Mouse (Mus musculus) CH12.LX (cell line): Measurements from ENCODE around the gene Tgfbr3. TPM values are rescaled to one million over a fixed set of nuclear protein-coding genes. Genes with fewer than 3 reads are reported as not detected.
A peak's percentile ranks its signal among the peaks of the same experiment; 100 is the strongest.
"Not testable (repeated sequence)": the region's sequence is repeated elsewhere in the genome, so short reads cannot be mapped to it uniquely, and the experiment has no call there.

Source experiments
- DNase-seq: peaks from one replicate; pipeline ENCODE4 v3.0.0-alpha.2; 2013; ENCODE audit errors: extremely low read depth
- H3K27ac ChIP-seq: 2 replicates; pipeline ENCODE4 v1.5.1; 2012; ENCODE audit warnings: low read depth, mild to moderate bottlenecking, control low read depth, moderate library complexity; ENCODE audit not compliant: insufficient read depth
- H3K27me3 ChIP-seq: replicated peaks from 2 replicates; pipeline ENCODE3; 2012; ENCODE audit warnings: inconsistent platforms
- H3K36me3 ChIP-seq, 2 experiments: replicated peaks in 1 of 2; 2 replicates each; pipeline versions ENCODE3 to v1.6.1; 2012; ENCODE audit warnings: inconsistent platforms in 1 of 2, low read length in 1 of 2, mild to moderate bottlenecking in 1 of 2, mixed read lengths in 1 of 2, moderate library complexity in 1 of 2; ENCODE audit not compliant: control insufficient read depth in 1 of 2, insufficient read depth in 1 of 2
- H3K4me1 ChIP-seq, 2 experiments: 2 replicates each; pipeline ENCODE4 v1.6.1; 2012; ENCODE audit warnings: inconsistent platforms in 1 of 2, moderate library complexity in 1 of 2; ENCODE audit not compliant: insufficient read depth in 2 of 2, control insufficient read depth in 1 of 2
- H3K4me2 ChIP-seq: 2 replicates; pipeline ENCODE4 v1.6.1; 2012; ENCODE audit warnings: low read depth, mild to moderate bottlenecking, control low read depth; ENCODE audit not compliant: poor library complexity, insufficient read depth, severe bottlenecking
- H3K4me3 ChIP-seq, 3 experiments: fragments of 150-350 bp in 1 of 3; sonication (generic) in 1 of 3; replicated peaks in 1 of 3; 2 replicates each; pipeline versions ENCODE3 to v1.5.1; 2011 to 2012; ENCODE audit warnings: low read depth in 2 of 3, low read length in 2 of 3, mild to moderate bottlenecking in 2 of 3, moderate library complexity in 2 of 3, control low read depth in 1 of 3, improper control_type of control experiment in 1 of 3, inconsistent platforms in 1 of 3, mixed read lengths in 1 of 3; ENCODE audit not compliant: poor library complexity in 1 of 3
- H3K79me2 ChIP-seq: replicated peaks from 2 replicates; pipeline ENCODE4 v1.6.1; 2012; ENCODE audit warnings: mild to moderate bottlenecking, moderate library complexity; ENCODE audit not compliant: control insufficient read depth, poor library complexity, insufficient read depth, severe bottlenecking; ENCODE audit errors: extremely low read depth
- H3K9ac ChIP-seq: 2 replicates; pipeline ENCODE4 v1.6.1; 2012; ENCODE audit warnings: low read depth, mild to moderate bottlenecking, control low read depth, moderate library complexity; ENCODE audit not compliant: insufficient read depth
- H3K9me3 ChIP-seq: replicated peaks from 2 replicates; pipeline ENCODE3; 2012; ENCODE audit warnings: low read length, inconsistent platforms, mixed read lengths
- BHLHE40 ChIP-seq: IDR thresholded peaks from 2 replicates; pipeline ENCODE4 v1.6.1; 2011; ENCODE audit warnings: mild to moderate bottlenecking, low read depth, low read length, improper control_type of control experiment
- CTCF ChIP-seq, 2 experiments: IDR thresholded peaks in 1 of 2; conservative IDR thresholded peaks in 1 of 2; 2 replicates each; pipeline ENCODE4 v1.5.1; 2011 to 2012; ENCODE audit warnings: low read depth in 2 of 2, low read length in 2 of 2, improper control_type of control experiment in 1 of 2, inconsistent platforms in 1 of 2, mild to moderate bottlenecking in 1 of 2, moderate library complexity in 1 of 2
- E2F4 ChIP-seq: IDR thresholded peaks from 2 replicates; pipeline ENCODE4 v1.6.1; 2011; ENCODE audit warnings: low read depth, low read length, improper control_type of control experiment; ENCODE audit not compliant: insufficient replicate concordance
- ELF1 ChIP-seq: IDR thresholded peaks from 2 replicates; pipeline ENCODE4 v1.6.1; 2014; ENCODE audit warnings: low read depth, mild to moderate bottlenecking, inconsistent platforms, low read length, improper control_type of control experiment
- EP300 ChIP-seq: IDR thresholded peaks from 2 replicates; pipeline ENCODE4 v1.6.1; 2011; ENCODE audit warnings: low read length, improper control_type of control experiment
- IRF4 ChIP-seq: IDR thresholded peaks from 2 replicates; pipeline ENCODE4 v1.6.1; 2014; ENCODE audit warnings: low read depth, mild to moderate bottlenecking, inconsistent platforms, low read length, improper control_type of control experiment
- JUND ChIP-seq: conservative IDR thresholded peaks from 2 replicates; pipeline ENCODE4 v1.6.1; 2011; ENCODE audit warnings: low read depth, low read length, improper control_type of control experiment
- MAZ ChIP-seq: IDR thresholded peaks from 2 replicates; pipeline ENCODE4 v1.6.1; 2012; ENCODE audit warnings: low read depth, mild to moderate bottlenecking, inconsistent platforms, low read length, improper control_type of control experiment, moderate library complexity
- MXI1 ChIP-seq: IDR thresholded peaks from 2 replicates; pipeline ENCODE4 v1.6.1; 2011; ENCODE audit warnings: mild to moderate bottlenecking, low read depth, low read length, improper control_type of control experiment
- MYC ChIP-seq: IDR thresholded peaks from 2 replicates; pipeline ENCODE4 v1.6.1; 2011; ENCODE audit warnings: low read depth, mild to moderate bottlenecking, improper control_type of control experiment, low read length
- NELFE ChIP-seq: IDR thresholded peaks from 2 replicates; pipeline ENCODE4 v1.6.1; 2011; ENCODE audit warnings: low read depth, low read length, improper control_type of control experiment
- NRF1 ChIP-seq: IDR thresholded peaks from 2 replicates; pipeline ENCODE4 v1.6.1; 2014; ENCODE audit warnings: low read depth, mild to moderate bottlenecking, inconsistent platforms, low read length, improper control_type of control experiment, moderate library complexity
- POLR2A ChIP-seq: IDR thresholded peaks from 2 replicates; pipeline ENCODE4 v1.6.1; 2011; ENCODE audit warnings: low read depth, mild to moderate bottlenecking, improper control_type of control experiment, low read length
- RAD21 ChIP-seq: IDR thresholded peaks from 2 replicates; pipeline ENCODE4 v1.6.1; 2011; ENCODE audit warnings: low read depth, mild to moderate bottlenecking, low read length, improper control_type of control experiment, moderate library complexity
- RCOR1 ChIP-seq: conservative IDR thresholded peaks from 2 replicates; pipeline ENCODE4 v1.6.1; 2012; ENCODE audit warnings: low read depth, mild to moderate bottlenecking, inconsistent platforms, low read length, improper control_type of control experiment
- TBP ChIP-seq: conservative IDR thresholded peaks from 2 replicates; pipeline ENCODE4 v1.6.1; 2011; ENCODE audit warnings: low read depth, low read length, improper control_type of control experiment
- TCF12 ChIP-seq: IDR thresholded peaks from 2 replicates; pipeline ENCODE4 v1.6.1; 2014; ENCODE audit warnings: low read depth, mild to moderate bottlenecking, inconsistent platforms, low read length, improper control_type of control experiment
- USF1 ChIP-seq: IDR thresholded peaks from 2 replicates; pipeline ENCODE4 v1.6.1; 2014; ENCODE audit warnings: low read depth, mild to moderate bottlenecking, inconsistent platforms, low read length, improper control_type of control experiment
- ZKSCAN1 ChIP-seq: IDR thresholded peaks from 2 replicates; pipeline ENCODE4 v1.6.1; 2012; ENCODE audit warnings: low read depth, inconsistent platforms, low read length, improper control_type of control experiment, borderline replicate concordance
- ZMIZ1 ChIP-seq: IDR thresholded peaks from 2 replicates; pipeline ENCODE4 v1.6.1; 2012; ENCODE audit warnings: low read depth, mild to moderate bottlenecking, inconsistent platforms, low read length, improper control_type of control experiment
- dilution Hi-C: fragments of 300-500 bp; cut with MboI; formaldehyde crosslinking; loops from 2 replicates; pipeline ENCODE4 v1.14.3; 2020; ENCODE audit warnings: low sequenced_read_pairs; ENCODE audit not compliant: extremely low pct_unique_long_range_greater_than_20kb, extremely low pct_ligation_motif_present
- in situ Hi-C: fragments of 300-500 bp; cut with MboI; formaldehyde crosslinking; loops from 3 replicates; pipeline ENCODE4 v1.14.3; 2019; ENCODE audit warnings: low sequenced_read_pairs, low pct_ligation_motif_present, low pct_unique_long_range_greater_than_20kb, mixed read lengths
- polyA plus RNA-seq: library from polyadenylated mRNA; unstranded; fragments of >175 nt; gene quantifications from 2 replicates; pipeline ENCODE4 v1.2.1, GENCODE M21; 2012; ENCODE audit warnings: low read depth; ENCODE audit not compliant: insufficient read length
- total RNA-seq, 2 experiments: library from RNA; depleted of rRNA; stranded (reverse); fragments of 300-350 nt in 1 of 2; fragments of >200 nt in 1 of 2; gene quantifications; 2 replicates each; pipeline ENCODE4 v1.2.3; 2012 to 2014

Gene Tgfbr3
- total and polyA plus RNA-seq, 3 experiments, result 0.13 to 0.46 (median 0.30) TPM

DNA sequence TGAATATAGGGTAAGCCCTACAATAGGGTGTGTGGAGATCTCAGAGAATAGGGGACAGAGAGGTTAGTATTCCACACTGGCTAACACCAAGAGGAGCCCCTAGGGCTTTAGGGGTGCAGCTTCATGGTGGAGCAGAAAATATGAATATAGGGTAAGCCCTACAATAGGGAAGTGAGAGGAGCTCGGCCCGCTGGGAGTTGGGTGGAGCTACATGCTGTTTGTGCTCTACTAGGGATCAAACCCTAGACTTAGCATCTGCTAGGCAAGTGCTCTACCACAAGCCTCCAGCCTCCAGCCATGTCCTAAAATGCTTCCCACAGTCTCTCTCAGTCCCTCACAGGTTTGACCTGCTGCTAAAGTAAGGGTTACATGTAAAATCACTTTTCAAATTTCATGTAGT, 65.9 kb downstream of the Tgfbr3 start:
- dilution Hi-C loops, result not testable (repeated sequence)
- H3K4me1 ChIP-seq, result peaks cover 7 to 35% of the 10 kb centered on the region in 2 experiments; a peak in 3 of 4 replicates

DNA sequence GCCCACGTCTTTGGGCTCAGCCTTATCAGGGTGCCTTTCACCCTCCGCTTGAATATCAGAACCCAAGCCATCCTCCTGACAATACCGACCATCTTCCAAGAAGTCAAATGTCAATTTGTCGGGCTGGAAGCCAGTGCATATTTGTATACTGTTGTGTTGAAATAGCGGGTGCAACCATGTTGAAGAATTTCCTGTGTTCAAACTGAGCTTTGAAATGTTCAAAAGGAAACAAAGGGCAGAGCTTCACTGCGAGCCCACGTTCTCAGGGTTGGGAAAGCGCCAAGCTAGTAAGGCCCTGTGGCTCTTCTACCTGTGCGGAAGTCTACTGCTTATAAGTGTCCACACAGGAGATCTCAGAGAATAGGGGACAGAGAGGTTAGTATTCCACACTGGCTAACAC, 66.4 kb downstream of the Tgfbr3 start:
- in situ Hi-C loops, result no loop called here
- H3K4me3 ChIP-seq, result no peak overlapping the region
- no peaks in the 10 kb centered on the region for H3K36me3 ChIP-seq
- no peaks in the 10 kb centered on the region for H3K9me3 ChIP-seq
- TF ChIP-seq TCF12 (no peak), ELF1 (no peak), NELFE (no peak), ZMIZ1 (no peak), E2F4 (no peak), TBP (no peak), POLR2A (no peak), USF1 (no peak), JUND (no peak), BHLHE40 (no peak), MYC (no peak), MAZ (no peak), NRF1 (no peak), MXI1 (no peak), RCOR1 (no peak), RAD21 (no peak), EP300 (no peak), ZKSCAN1 (no peak), CTCF (conservative IDR thresholded peaks at IDR 0.05 in 1 of 2, IDR thresholded peaks at IDR 0.05 in 1 of 2; ENCODE audit: low read depth in 2 of 2, low read length in 2 of 2) (no peak)
- DNase-seq, result no peak
- no peaks in the 10 kb centered on the region for H3K79me2 ChIP-seq
- no peak overlapping the region for H3K4me2 ChIP-seq
- dilution Hi-C loops, result no loop called here
- H3K27ac ChIP-seq, result no peak overlapping the region
- peaks cover 7 to 35% of the 10 kb centered on the region in 2 experiments; a peak in 3 of 4 replicates for H3K4me1 ChIP-seq
- H3K9ac ChIP-seq, result no peak overlapping the region
- H3K27me3 ChIP-seq, result no peaks in the 10 kb centered on the region

More for the DNA sequence above, 65.9 kb downstream of the Tgfbr3 start:
- TF ChIP-seq IRF4, result peak; percentile 60; the same call in 1 of the 2 replicates
- H3K4me3 ChIP-seq, in situ Hi-C loops, H3K9ac ChIP-seq, H3K27ac ChIP-seq, H3K4me2 ChIP-seq, H3K79me2 ChIP-seq, H3K9me3 ChIP-seq, H3K36me3 ChIP-seq, H3K27me3 ChIP-seq: not testable (repeated sequence)
- DNase-seq, result peak; percentile 45
